Mouse (Mus musculus) midbrain, embryonic 16.5 days (tissue): ENCODE measurements around the gene Snx33. TPM values are rescaled to one million over a fixed set of nuclear protein-coding genes. Genes with fewer than 3 reads are reported as not detected.

ENCODE experiments used
- ATAC-seq: fragments of 200-750 bp; cut with Nextera tagmentation; 2 replicates; pipeline ENCODE4 v1.8.0; 2017; ENCODE audit warnings: moderate TSS enrichment
- H3K27ac ChIP-seq: fragments of 300-500 bp; sonication (generic); 2 replicates; pipeline ENCODE4 v1.5.1; 2014; ENCODE audit warnings: mild to moderate bottlenecking, low read length, mixed read lengths
- H3K27me3 ChIP-seq: fragments of 300-500 bp; sonication (generic); 2 replicates; pipeline ENCODE4 v1.6.1; 2014; ENCODE audit warnings: low read depth, low read length, mixed read lengths; ENCODE audit not compliant: control insufficient read depth, insufficient read depth
- H3K36me3 ChIP-seq: fragments of 300-500 bp; sonication (generic); 2 replicates; pipeline ENCODE4 v1.6.1; 2014; ENCODE audit warnings: mild to moderate bottlenecking, low read length, moderate library complexity, mixed read lengths; ENCODE audit not compliant: control insufficient read depth, insufficient read depth
- H3K4me1 ChIP-seq: fragments of 300-500 bp; sonication (generic); 2 replicates; pipeline ENCODE4 v1.6.1; 2014; ENCODE audit warnings: mild to moderate bottlenecking, low read length, mixed read lengths; ENCODE audit not compliant: control insufficient read depth, insufficient read depth
- H3K4me2 ChIP-seq: fragments of 300-500 bp; sonication (generic); 2 replicates; pipeline ENCODE4 v1.6.1; 2014; ENCODE audit warnings: mild to moderate bottlenecking, low read length, mixed read lengths
- H3K4me3 ChIP-seq: fragments of 300-500 bp; sonication (generic); 2 replicates; pipeline ENCODE4 v1.5.1; 2014; ENCODE audit warnings: low read depth, mild to moderate bottlenecking, low read length, moderate library complexity, mixed read lengths
- H3K9ac ChIP-seq: fragments of 300-500 bp; sonication (generic); 2 replicates; pipeline ENCODE4 v1.6.1; 2014; ENCODE audit warnings: low read depth, low read length, mixed read lengths
- H3K9me3 ChIP-seq: fragments of 300-500 bp; sonication (generic); replicated peaks from 2 replicates; pipeline ENCODE4 v1.6.1; 2014; ENCODE audit warnings: mild to moderate bottlenecking, low read length, mixed read lengths; ENCODE audit not compliant: control insufficient read depth, poor library complexity, severe bottlenecking
- WGBS: fragments of 180-500 bp; shearing (Covaris S2); extraction: QIAGEN DNeasy Blood & Tissue Kit; methylation state at CpG from one replicate; pipeline ENCODE4 v1.1.7; 2014; 5-methylcytosine and 5-hydroxymethylcytosine counted together
- polyA plus RNA-seq: library from polyadenylated mRNA; unstranded; fragments of >200 nt; fragmentation: Nextera tagmentation; extraction: Ambion mirVana; gene quantifications from 2 replicates; pipeline ENCODE4 v1.2.1, GENCODE M21; 2015

Snx33 gene
- polyA plus RNA-seq, 1 experiment from 2014 or later: 2.7 TPM

DNA sequence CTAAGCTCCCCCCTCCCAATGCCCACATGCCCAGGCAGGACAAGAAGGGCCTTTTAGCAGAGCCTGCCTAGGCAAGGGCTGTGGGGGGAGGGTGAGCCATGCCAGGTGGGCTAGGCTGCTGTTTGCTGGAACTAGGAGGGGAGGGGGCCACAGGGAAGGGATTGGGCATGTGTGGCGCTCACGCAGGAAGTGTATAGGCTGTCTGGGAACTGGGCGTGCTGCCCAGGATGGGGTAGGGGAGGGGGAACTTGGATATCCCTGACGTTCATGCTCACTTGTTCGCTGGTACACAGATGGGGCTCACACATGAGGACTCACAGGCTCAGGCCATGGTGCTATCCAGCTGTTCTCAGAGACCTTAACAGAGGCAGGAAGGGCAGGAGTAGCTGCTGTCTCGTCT lies 59.9 kb downstream of the Snx33 start:
- Histone ChIP-seq H3K4me1 (peaks cover 6% of the 10 kb centered on the region; the same call in 1 of the 2 replicates), H3K4me3 (no peak overlapping the region), H3K27me3 (peaks cover 11% of the 10 kb centered on the region), H3K9ac (no peak overlapping the region), H3K27ac (peak overlapping the region; percentile 47), H3K4me2 (no peak overlapping the region), H3K9me3 (no peaks in the 10 kb centered on the region), H3K36me3 (no peaks in the 10 kb centered on the region)
- peak; percentile 84 for ATAC-seq
- WGBS: 32% methylated on average over 6 of the region's 6 CpGs

Other genes starting within 250 kb of the Snx33 start
- 71.0 and 83.0 TPM in 2 replicates for gene Lingo1, start 131.9 kb downstream of the Snx33 start, polyA plus RNA-seq
- gene Odf3l1, start 63.7 kb downstream of the Snx33 start, polyA plus RNA-seq: not detected in 2 replicates
- 7.3 and 7.8 TPM in 2 replicates for gene Cspg4, start 63.3 kb downstream of the Snx33 start, polyA plus RNA-seq
- 66.9 and 72.9 TPM in 2 replicates for gene Imp3, start 9.1 kb upstream of the Snx33 start, polyA plus RNA-seq
- gene Snupn, start 22.5 kb upstream of the Snx33 start, polyA plus RNA-seq: 27.2 and 32.0 TPM in 2 replicates
- 24.4 and 25.8 TPM in 2 replicates for gene Ptpn9, start 66.6 kb upstream of the Snx33 start, polyA plus RNA-seq
- gene Sin3a, start 143.7 kb upstream of the Snx33 start, polyA plus RNA-seq: 21.8 and 22.1 TPM in 2 replicates
- 94.0 TPM in 2 replicates for gene Man2c1, start 202.3 kb upstream of the Snx33 start, polyA plus RNA-seq
- gene Neil1, start 219.9 kb upstream of the Snx33 start, polyA plus RNA-seq: 8.2 and 8.6 TPM in 2 replicates
- gene Commd4, start 230.0 kb upstream of the Snx33 start, polyA plus RNA-seq: 191 and 202 TPM in 2 replicates